Mouse (Mus musculus) forebrain, embryonic 15.5 days (tissue): Measurements from ENCODE around the gene Ppfia1. TPM values are rescaled to one million over a fixed set of nuclear protein-coding genes. Genes with fewer than 3 reads are reported as not detected.

ENCODE experiments used
- ATAC-seq: fragments of 200-750 bp; cut with Nextera tagmentation; replicated peaks from 2 replicates; pipeline ENCODE4 v1.8.0; 2017; ENCODE audit warnings: mild to moderate bottlenecking, moderate TSS enrichment, moderate library complexity
- H3K27ac ChIP-seq: fragments of 300-500 bp; sonication (generic); replicated peaks from 2 replicates; pipeline ENCODE4 v1.5.1; 2015; ENCODE audit warnings: mild to moderate bottlenecking, inconsistent platforms
- H3K27me3 ChIP-seq: fragments of 300-500 bp; sonication (generic); 2 replicates; pipeline ENCODE4 v1.6.1; 2015; ENCODE audit warnings: inconsistent platforms
- H3K36me3 ChIP-seq: fragments of 300-500 bp; sonication (generic); 2 replicates; pipeline ENCODE4 v1.6.1; 2015; ENCODE audit warnings: mild to moderate bottlenecking, inconsistent platforms
- H3K4me1 ChIP-seq: fragments of 300-500 bp; sonication (generic); 2 replicates; pipeline ENCODE4 v1.6.1; 2015; ENCODE audit warnings: inconsistent platforms
- H3K4me2 ChIP-seq: fragments of 300-500 bp; sonication (generic); replicated peaks from 2 replicates; pipeline ENCODE4 v1.6.1; 2015; ENCODE audit warnings: mild to moderate bottlenecking, inconsistent platforms
- H3K4me3 ChIP-seq: fragments of 300-500 bp; sonication (generic); 2 replicates; pipeline ENCODE4 v1.5.1; 2015; ENCODE audit warnings: mild to moderate bottlenecking, inconsistent platforms
- H3K9ac ChIP-seq: fragments of 300-500 bp; sonication (generic); replicated peaks from 2 replicates; pipeline ENCODE4 v1.6.1; 2015; ENCODE audit warnings: mild to moderate bottlenecking, inconsistent platforms
- H3K9me3 ChIP-seq: fragments of 300-500 bp; sonication (generic); 2 replicates; pipeline ENCODE4 v1.6.1; 2016; ENCODE audit warnings: inconsistent platforms
- WGBS: fragments of 180-500 bp; shearing (Covaris S2); methylation state at CpG from one replicate; pipeline ENCODE4 v1.1.7; 2015; ENCODE audit warnings: mixed read lengths; 5-methylcytosine and 5-hydroxymethylcytosine counted together
- polyA plus RNA-seq: library from polyadenylated mRNA; unstranded; fragments of >200 nt; fragmentation: Nextera tagmentation; extraction: Ambion mirVana; gene quantifications from 2 replicates; pipeline ENCODE4 v1.2.1, GENCODE M21; 2015

The Ppfia1 gene
- 30.9 and 31.0 TPM in 2 replicates for polyA plus RNA-seq

DNA sequence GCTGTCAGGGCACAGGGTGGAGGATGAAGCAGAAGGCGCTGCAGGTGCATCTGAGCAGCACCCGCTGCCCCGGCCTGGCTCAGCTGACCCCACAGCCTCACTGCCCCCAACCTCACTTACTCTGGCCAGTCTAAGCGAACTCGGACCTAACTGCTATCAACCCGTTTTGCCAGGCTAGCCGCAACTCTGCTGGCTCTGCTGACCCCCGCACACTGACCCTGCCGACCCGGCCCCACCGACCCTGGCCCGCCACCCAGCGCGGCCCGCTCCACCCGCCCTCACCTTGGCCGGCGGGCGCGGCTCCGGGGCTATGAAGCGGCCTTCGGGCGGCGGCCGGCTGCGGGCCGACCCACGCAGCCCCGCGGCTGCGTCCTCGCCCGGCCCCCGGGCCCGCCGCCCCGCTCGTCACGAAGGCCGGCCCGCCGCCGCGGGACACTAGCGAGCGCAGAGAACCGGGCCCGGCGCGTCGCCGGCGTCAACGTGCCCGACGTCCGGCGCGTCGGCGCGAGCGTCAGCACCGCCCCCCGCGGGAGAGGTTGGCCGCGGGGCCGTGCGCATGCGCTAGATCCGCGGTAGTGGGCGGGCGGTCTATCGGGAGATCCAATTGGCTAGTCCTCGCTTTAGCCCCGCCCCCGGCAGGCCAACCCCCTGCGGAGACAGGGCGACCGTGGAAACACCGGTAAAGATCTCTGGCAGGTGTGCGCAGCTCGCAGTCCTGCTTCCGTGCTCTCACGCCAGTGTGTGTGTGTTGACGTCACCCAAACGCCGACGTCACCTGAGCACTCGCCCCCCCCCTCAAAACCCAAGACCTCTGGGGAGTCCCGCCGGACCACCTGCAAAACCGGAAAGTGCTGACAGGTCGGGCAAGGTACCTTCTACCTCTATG, at the start of gene Ppfia1:
TSS of gene Ppfia1 (minus strand) at position 493 of the 886 bp plus-strand sequence.
- Histone ChIP-seq H3K4me3 (peak within 1 kb of the TSS; percentile 85), H3K9ac (peak within 1 kb of the TSS; percentile 86), H3K36me3 (peaks cover 22% of the 10 kb centered on the region), H3K4me1 (peaks cover 29% of the 10 kb centered on the region), H3K4me2 (peak within 1 kb of the TSS; percentile 79), H3K27me3 (no peaks in the 10 kb centered on the region; the same call in 1 of the 2 replicates), H3K27ac (peak within 1 kb of the TSS; percentile 63), H3K9me3 (no peaks in the 10 kb centered on the region)
- under 1% methylated on average over 97 of the region's 97 CpGs for WGBS
- peak; percentile 96 for ATAC-seq

DNA sequence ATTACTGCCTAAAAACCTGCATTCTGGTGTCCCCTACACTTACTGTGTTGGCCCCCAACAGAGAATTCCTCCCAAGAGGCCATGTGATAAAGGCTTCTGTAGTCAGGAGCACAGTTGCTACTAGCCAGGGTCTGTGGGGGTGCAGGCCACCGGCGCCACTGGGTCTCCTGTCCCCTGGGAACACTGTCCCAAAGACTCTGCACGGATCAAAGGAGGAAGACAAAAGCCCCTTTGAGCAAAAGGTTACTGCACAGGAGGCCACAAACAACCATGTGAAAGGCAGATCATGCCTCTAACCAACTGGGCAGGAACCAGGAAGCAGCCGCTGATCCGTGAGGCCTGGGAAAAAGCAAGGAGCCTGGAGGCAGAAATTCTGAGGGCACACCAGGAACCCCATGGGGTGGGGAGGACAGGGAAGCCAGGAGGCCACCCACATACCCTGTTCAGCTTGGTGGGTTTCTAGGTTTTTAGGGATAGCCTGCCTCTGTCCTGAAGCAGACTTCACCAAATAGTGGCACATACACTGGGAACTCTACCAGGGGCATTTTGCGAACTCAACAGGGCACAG, 46.9 kb upstream of the Ppfia1 start:
- no peaks in the 10 kb centered on the region for H3K27me3 ChIP-seq
- H3K4me2 ChIP-seq, result no peak overlapping the region
- H3K4me3 ChIP-seq, result no peak overlapping the region
- H3K36me3 ChIP-seq, result no peaks in the 10 kb centered on the region
- no peak overlapping the region for H3K27ac ChIP-seq
- H3K4me1 ChIP-seq, result no peaks in the 10 kb centered on the region
- no peak overlapping the region for H3K9ac ChIP-seq
- 22% methylated on average over 6 of the region's 6 CpGs for WGBS
- no peak for ATAC-seq
- H3K9me3 ChIP-seq, result no peaks in the 10 kb centered on the region

DNA sequence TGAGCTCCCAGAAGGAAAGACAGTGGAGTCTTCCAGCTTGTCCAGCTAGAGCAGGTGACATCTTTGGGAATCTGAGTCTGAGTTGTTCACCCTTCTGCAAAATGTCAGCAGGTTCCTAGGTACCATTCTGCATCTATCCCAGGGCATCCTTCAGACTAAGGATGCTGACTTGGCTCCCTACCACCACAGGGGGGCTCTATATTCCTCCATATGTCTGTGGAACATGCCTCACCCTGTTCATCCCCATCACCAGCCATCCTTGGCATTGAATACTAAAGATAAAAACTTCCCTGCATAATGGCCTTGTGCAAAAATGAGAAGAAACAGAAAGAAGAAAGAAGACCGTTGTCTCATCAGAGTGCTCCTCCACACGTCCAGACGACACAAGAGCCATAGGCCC, 36.0 kb upstream of the Ppfia1 start:
- ATAC-seq, result no peak
- 69% methylated on average over 3 of the region's 3 CpGs for WGBS

DNA sequence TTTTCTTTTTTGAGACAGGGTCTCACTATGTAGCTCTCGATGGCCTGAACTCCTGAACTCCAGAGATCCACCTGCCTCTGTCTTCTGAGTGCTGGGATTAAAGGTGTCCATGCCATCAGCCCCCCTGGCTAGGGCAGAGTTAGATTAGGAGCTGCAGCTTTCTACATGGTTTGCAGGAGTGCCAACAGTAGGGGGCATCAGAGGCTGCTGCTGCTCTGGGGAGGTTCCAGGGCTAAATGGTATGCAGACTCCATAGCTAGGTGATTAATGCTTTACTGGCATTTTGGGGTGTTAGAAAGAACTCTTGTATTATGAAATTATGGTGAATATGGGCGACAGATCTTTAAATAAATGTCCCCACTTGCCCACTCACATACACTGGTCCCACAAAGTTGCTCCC, 33.8 kb upstream of the Ppfia1 start:
- peaks cover 11% of the 10 kb centered on the region for H3K4me1 ChIP-seq
- no peak overlapping the region for H3K9ac ChIP-seq
- H3K9me3 ChIP-seq, result no peaks in the 10 kb centered on the region
- H3K27me3 ChIP-seq, result no peaks in the 10 kb centered on the region
- no peak overlapping the region for H3K27ac ChIP-seq
- 51% methylated on average over 2 of the region's 2 CpGs for WGBS
- ATAC-seq, result no peak
- no peak overlapping the region for H3K4me2 ChIP-seq
- no peak overlapping the region for H3K4me3 ChIP-seq
- no peaks in the 10 kb centered on the region for H3K36me3 ChIP-seq

More for the DNA sequence above, 36.0 kb upstream of the Ppfia1 start:
- Histone ChIP-seq H3K4me3 (no peak overlapping the region), H3K27me3 (no peaks in the 10 kb centered on the region), H3K36me3 (no peaks in the 10 kb centered on the region), H3K9ac (no peak overlapping the region), H3K4me1 (no peaks in the 10 kb centered on the region), H3K4me2 (no peak overlapping the region), H3K9me3 (no peaks in the 10 kb centered on the region), H3K27ac (no peak overlapping the region)

DNA sequence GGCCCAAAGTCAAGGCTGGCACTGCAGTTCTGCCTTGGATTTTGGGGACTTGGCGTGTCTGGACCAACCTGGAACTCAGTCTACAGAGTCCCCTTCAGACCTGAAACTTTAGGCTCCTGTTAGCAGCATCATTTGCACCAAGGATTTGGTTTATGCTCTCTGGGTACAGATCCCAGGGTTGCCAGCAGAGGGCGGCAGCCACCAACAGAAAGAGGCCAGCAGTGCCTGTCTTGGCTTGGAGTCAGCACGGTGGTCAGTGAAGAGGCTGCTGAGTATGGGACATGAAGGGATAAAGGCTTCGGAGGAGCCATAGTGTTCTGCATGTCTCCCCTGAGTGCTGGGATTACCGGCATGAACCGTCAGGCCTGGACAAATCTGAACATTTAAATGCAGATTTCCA, 32.1 kb upstream of the Ppfia1 start:
- peaks cover 22% of the 10 kb centered on the region for H3K4me1 ChIP-seq
- H3K9ac ChIP-seq, result no peak overlapping the region
- H3K27ac ChIP-seq, result no peak overlapping the region
- 8% methylated on average over 6 of the region's 6 CpGs for WGBS
- no peaks in the 10 kb centered on the region for H3K9me3 ChIP-seq
- no peak for ATAC-seq
- no peak overlapping the region for H3K4me3 ChIP-seq
- H3K27me3 ChIP-seq, result no peaks in the 10 kb centered on the region
- H3K36me3 ChIP-seq, result no peaks in the 10 kb centered on the region
- H3K4me2 ChIP-seq, result no peak overlapping the region

DNA sequence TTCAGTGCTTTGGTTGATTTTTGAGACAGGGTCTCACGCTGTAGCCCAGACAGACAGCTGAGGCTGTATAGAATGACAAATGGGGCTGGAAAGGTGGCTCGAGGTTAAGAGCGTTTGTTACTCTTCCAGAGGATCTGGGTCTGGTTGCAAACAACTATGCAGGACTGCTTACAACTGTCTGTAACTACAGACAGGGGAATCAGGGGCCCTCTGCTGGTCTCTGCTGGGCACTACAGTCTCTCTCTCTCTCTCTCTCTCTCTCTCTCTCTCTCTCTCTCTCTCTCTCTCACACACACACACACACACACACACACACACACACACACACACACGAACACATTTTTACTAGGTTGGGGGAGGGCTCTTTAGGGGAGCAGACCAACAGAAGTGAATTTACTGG, 30.1 kb upstream of the Ppfia1 start:
- 2% methylated on average over 4 of the region's 4 CpGs for WGBS
- no peak overlapping the region for H3K4me3 ChIP-seq
- H3K27me3 ChIP-seq, result no peaks in the 10 kb centered on the region
- no peak for ATAC-seq
- H3K4me2 ChIP-seq, result no peak overlapping the region
- no peaks in the 10 kb centered on the region for H3K9me3 ChIP-seq
- H3K4me1 ChIP-seq, result peaks cover 22% of the 10 kb centered on the region
- H3K27ac ChIP-seq, result no peak overlapping the region
- peaks cover 14% of the 10 kb centered on the region for H3K36me3 ChIP-seq
- no peak overlapping the region for H3K9ac ChIP-seq

DNA sequence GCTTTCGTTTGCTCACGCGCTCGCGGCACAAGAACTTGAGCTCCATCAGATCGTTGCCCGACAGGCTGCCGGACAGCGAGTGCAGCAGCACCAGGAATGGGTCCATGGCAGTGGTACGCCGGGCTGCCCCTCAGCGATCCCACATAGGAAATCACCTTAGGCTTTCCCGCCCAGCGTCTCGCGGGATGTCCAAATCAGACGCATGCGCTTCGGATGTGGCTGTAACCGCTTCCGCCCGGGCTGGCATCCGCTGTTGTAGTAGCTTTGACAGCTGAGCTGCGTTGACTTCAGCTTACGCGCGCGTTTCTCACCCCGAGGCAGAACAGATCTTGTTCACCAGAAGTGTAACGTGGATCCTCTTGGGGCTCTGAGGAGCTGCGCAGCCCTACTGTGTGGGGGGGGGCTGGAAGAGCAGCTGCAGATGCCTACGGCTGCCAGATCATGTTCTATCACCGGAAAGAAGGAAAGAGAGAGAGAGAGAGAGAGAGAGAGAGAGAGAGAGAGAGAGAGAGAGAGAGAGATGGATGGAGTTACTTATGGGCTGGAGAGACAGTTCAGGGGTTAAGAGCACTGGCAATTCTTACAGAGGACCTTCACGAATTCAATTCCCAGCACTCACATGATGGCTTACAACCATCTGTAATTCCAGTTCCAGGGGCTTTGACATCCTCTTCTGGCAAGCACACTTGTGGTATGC, 28.9 kb upstream of the Ppfia1 start, which contains the start of gene Fadd:
TSS of gene Fadd (minus strand) at position 180 of the 697 bp plus-strand sequence.
- no peaks in the 10 kb centered on the region for H3K9me3 ChIP-seq
- H3K27ac ChIP-seq, result peak within 1 kb of the TSS; percentile 82
- peak within 1 kb of the TSS; percentile 60 for H3K4me3 ChIP-seq
- no peaks in the 10 kb centered on the region for H3K27me3 ChIP-seq
- H3K9ac ChIP-seq, result peak within 1 kb of the TSS; percentile 71
- H3K4me2 ChIP-seq, result peak within 1 kb of the TSS; percentile 77
- 3% methylated on average over 34 of the region's 34 CpGs for WGBS
- H3K4me1 ChIP-seq, result peaks cover 22% of the 10 kb centered on the region
- peak; percentile 91 for ATAC-seq
- peaks cover 14% of the 10 kb centered on the region for H3K36me3 ChIP-seq

DNA sequence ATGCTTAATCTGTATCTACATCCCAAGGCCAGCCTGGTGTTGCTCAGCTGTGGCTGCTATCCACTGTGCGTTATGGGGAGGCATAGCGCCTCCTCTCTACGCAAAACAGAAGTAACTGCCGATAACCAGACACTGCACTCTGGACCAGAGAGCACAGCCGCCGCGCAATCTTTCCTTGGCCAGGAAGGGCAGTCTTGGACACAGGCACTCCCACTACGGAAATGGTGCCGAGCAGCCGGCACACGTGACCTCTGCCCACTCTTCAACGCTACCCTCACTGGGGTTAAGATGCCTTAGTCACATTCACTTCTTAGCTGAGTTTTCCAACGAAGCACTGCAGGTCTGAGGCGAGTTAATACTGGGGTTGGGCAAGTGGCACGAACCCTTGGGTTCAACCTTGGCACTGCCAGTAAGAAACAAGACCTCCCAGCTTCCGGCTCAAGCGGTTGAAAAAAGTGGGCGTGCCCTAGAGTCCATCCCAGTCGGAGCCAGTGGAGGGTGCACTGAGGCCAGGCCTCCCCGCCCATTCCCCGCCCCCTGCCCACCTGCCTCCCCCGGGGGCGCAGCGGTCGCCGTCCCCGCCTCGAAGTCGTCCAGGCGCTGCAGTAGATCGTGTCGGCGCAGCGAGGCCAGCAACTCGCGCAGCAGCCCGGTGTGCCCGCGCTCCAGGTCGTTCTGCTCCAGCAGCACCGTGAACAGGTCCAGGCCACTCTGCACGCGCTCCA, 28.2 kb upstream of the Ppfia1 start:
- peak overlapping the region; percentile 60 for H3K4me3 ChIP-seq
- WGBS, result under 1% methylated on average over 43 of the region's 43 CpGs
- H3K36me3 ChIP-seq, result peaks cover 14% of the 10 kb centered on the region
- peak overlapping the region; percentile 77 for H3K4me2 ChIP-seq
- H3K9me3 ChIP-seq, result no peaks in the 10 kb centered on the region
- H3K27me3 ChIP-seq, result no peaks in the 10 kb centered on the region
- H3K9ac ChIP-seq, result peak overlapping the region; percentile 71
- ATAC-seq, result peak; percentile 77
- H3K4me1 ChIP-seq, result peaks cover 22% of the 10 kb centered on the region
- peak overlapping the region; percentile 82 for H3K27ac ChIP-seq

DNA sequence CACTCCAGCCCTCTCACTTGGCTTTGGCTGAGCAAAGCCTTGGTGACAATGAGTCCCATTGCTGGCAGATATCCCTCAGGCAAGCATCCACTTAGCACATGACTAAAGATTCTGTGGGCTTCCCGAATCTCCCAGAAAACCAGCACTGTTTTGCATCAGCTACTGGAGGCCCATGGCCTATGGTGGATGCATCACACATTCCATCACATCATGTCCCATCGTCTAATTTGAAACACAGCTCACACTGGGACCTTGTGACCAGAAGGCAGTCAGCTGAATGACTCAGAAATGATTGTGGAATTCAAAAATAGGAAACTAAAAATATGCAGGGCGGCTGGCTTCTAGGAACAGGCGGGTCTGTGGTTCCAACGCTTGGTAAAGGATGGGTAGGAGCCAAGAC, 24.3 kb upstream of the Ppfia1 start:
- 90% methylated on average over 5 of the region's 5 CpGs for WGBS
- no peak overlapping the region for H3K4me3 ChIP-seq
- no peak overlapping the region for H3K27ac ChIP-seq
- H3K27me3 ChIP-seq, result no peaks in the 10 kb centered on the region
- no peak overlapping the region for H3K9ac ChIP-seq
- H3K9me3 ChIP-seq, result no peaks in the 10 kb centered on the region
- H3K4me2 ChIP-seq, result no peak overlapping the region
- ATAC-seq, result no peak
- peaks cover 15% of the 10 kb centered on the region for H3K4me1 ChIP-seq
- H3K36me3 ChIP-seq, result peaks cover 14% of the 10 kb centered on the region

DNA sequence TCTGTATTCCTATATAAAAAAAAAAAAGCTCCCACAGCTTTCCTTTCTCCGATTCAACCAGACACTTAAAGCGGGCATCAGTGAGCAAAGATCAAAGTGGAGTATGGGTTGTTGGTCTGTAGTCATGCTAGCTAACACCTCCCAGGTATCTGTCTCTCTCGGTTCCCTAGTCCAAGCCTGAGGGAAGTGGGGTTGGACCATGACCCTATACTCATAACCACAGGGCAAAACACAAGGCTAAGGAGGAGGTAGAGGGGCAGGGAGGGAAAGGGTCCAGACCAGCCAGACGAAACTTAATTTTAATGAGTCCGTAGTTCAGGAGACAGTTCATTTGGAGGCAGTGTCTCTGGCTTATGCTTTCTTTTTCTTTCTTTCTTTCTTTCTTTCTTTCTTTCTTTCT, 18.7 kb upstream of the Ppfia1 start:
- ATAC-seq, result no peak
- H3K4me2 ChIP-seq, result no peak overlapping the region
- no peaks in the 10 kb centered on the region for H3K4me1 ChIP-seq
- no peak overlapping the region for H3K4me3 ChIP-seq
- no peaks in the 10 kb centered on the region for H3K36me3 ChIP-seq
- H3K9ac ChIP-seq, result no peak overlapping the region
- H3K27me3 ChIP-seq, result no peaks in the 10 kb centered on the region
- H3K27ac ChIP-seq, result no peak overlapping the region
- H3K9me3 ChIP-seq, result no peaks in the 10 kb centered on the region
- WGBS, result 77% methylated on average over 5 of the region's 5 CpGs

DNA sequence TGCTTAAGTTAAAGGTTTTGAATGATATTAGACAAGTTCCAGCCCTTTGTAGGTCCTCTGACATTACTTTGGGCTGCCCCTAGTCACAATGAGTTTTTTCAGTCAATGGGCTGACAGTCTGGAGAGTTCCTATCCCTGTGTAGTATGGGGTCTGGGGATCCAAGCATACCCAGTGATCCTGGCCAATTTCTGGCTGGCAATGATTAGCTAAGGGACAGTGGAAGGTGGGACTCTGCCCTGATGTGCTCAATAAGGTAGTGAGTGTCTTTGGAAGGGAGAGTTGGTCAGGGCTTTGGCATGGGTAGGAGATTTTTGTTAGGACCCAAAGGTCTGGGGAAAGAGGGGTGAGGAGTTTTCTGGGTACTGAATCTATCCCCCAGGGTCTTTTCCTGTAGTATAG, 18.1 kb upstream of the Ppfia1 start:
- Histone ChIP-seq H3K9ac (no peak overlapping the region), H3K4me3 (no peak overlapping the region), H3K4me1 (no peaks in the 10 kb centered on the region), H3K27me3 (no peaks in the 10 kb centered on the region), H3K36me3 (no peaks in the 10 kb centered on the region), H3K27ac (no peak overlapping the region), H3K4me2 (no peak overlapping the region), H3K9me3 (no peaks in the 10 kb centered on the region)
- ATAC-seq, result no peak
